Mouse (Mus musculus) spleen, embryonic (tissue): ENCODE measurements around the gene Mrps34.

Source experiments
- CTCF ChIA-PET: fragments of 350-600 bp; sonication (Branson Sonifier 250); formaldehyde crosslinking; loops from one replicate; lab custom pipeline; 2022; lab: Charles Lee

The Mrps34 gene

GRCm38 (mm10) chr17:24898041-24898854, 3.3 kb downstream of the Mrps34 start:
- CTCF ChIA-PET, result no interaction called here

GRCm38 (mm10) chr17:24899153-24899552, 4.2 kb downstream of the Mrps34 start:
- CTCF ChIA-PET, result no interaction called here

GRCm38 (mm10) chr17:24900014-24900413, 5.1 kb downstream of the Mrps34 start:
- CTCF ChIA-PET, result interaction anchor here (1.1 kb wide), 1 partner anchor 10 kb away, joined by 3 read pairs; no protein-coding TSS in a partner anchor

- CTCF ChIA-PET, result no interaction called here
These were observed 7.2 kb downstream of the Mrps34 start for GRCm38 (mm10) chr17:24902124-24902523.

GRCm38 (mm10) chr17:24902671-24903474, 8.0 kb downstream of the Mrps34 start:
- CTCF ChIA-PET, result no interaction called here

- CTCF ChIA-PET, result no interaction called here
These were observed 8.9 kb downstream of the Mrps34 start for GRCm38 (mm10) chr17:24903767-24904166.

- CTCF ChIA-PET, result no interaction called here
These were observed 12.7 kb downstream of the Mrps34 start for GRCm38 (mm10) chr17:24907591-24907990.

GRCm38 (mm10) chr17:24913984-24914383, 19.1 kb downstream of the Mrps34 start:
- CTCF ChIA-PET, result no interaction called here

- CTCF ChIA-PET, result no interaction called here
These were observed 28.3 kb downstream of the Mrps34 start for GRCm38 (mm10) chr17:24923246-24923645.

- CTCF ChIA-PET, result interaction anchor here (0.7 kb wide), 1 partner anchor 1052 kb away, joined by 8 read pairs; no protein-coding TSS in a partner anchor
These were observed 34.6 kb downstream of the Mrps34 start for GRCm38 (mm10) chr17:24929506-24929905.

- CTCF ChIA-PET, result no interaction called here
These were observed 37.5 kb downstream of the Mrps34 start for GRCm38 (mm10) chr17:24932431-24932830.

- CTCF ChIA-PET, result no interaction called here
These were observed 38.2 kb downstream of the Mrps34 start for GRCm38 (mm10) chr17:24933163-24933562.

GRCm38 (mm10) chr17:24934926-24935325, 40.0 kb downstream of the Mrps34 start:
- CTCF ChIA-PET, result no interaction called here

GRCm38 (mm10) chr17:24935666-24936065, 40.8 kb downstream of the Mrps34 start:
- CTCF ChIA-PET, result no interaction called here

GRCm38 (mm10) chr17:24936259-24937237, 41.6 kb downstream of the Mrps34 start, which contains the start of gene Mapk8ip3:
Gene Mapk8ip3 (minus strand): TSS chr17:24936977.
- CTCF ChIA-PET, result interaction anchor here (0.6 kb wide), 1 partner anchor 85 kb away, joined by 3 read pairs; no protein-coding TSS in a partner anchor

- CTCF ChIA-PET, result interaction anchor here (0.6 to 0.7 kb wide), 2 partner anchors 84 to 335 kb away, joined by 3 to 5 read pairs; no protein-coding TSS in a partner anchor
These were observed 42.4 kb downstream of the Mrps34 start for GRCm38 (mm10) chr17:24937266-24937665.

- CTCF ChIA-PET, result interaction anchor here (1.0 to 1.4 kb wide), 2 partner anchors 26 to 41 kb away, joined by 3 to 5 read pairs; no protein-coding TSS in a partner anchor
These were observed 47.5 kb downstream of the Mrps34 start for GRCm38 (mm10) chr17:24942453-24942852.

- CTCF ChIA-PET, result interaction anchor here (1.4 kb wide), 1 partner anchor 26 kb away, joined by 5 read pairs; no protein-coding TSS in a partner anchor
These were observed 48.1 kb downstream of the Mrps34 start for GRCm38 (mm10) chr17:24943036-24943435.

- CTCF ChIA-PET, result interaction anchor here (1.4 kb wide), 1 partner anchor 25 kb away, joined by 5 read pairs; no protein-coding TSS in a partner anchor
These were observed 48.7 kb downstream of the Mrps34 start for GRCm38 (mm10) chr17:24943589-24943988.
